Mouse (Mus musculus) lung, postnatal 10 days (tissue): Measurements from ENCODE around the gene Lgals4.
A peak's percentile ranks its signal among the peaks of the same experiment; 100 is the strongest.
"Not testable (repeated sequence)": the region's sequence is repeated elsewhere in the genome, so short reads cannot be mapped to it uniquely, and the experiment has no call there.

ENCODE experiments used
- DNase-seq: peaks from one replicate; pipeline ENCODE4 v3.0.0; 2021

Lgals4 gene

GRCm38 (mm10) chr7:28867508-28868340 is 34.1 kb downstream of the Lgals4 start:
- DNase-seq, result peak; percentile 86

- no peak for DNase-seq
Observed at GRCm38 (mm10) chr7:28870901-28871664, 37.4 kb downstream of the Lgals4 start.

- DNase-seq, result no peak
Observed at GRCm38 (mm10) chr7:28874565-28874964, 40.9 kb downstream of the Lgals4 start.

GRCm38 (mm10) chr7:28876099-28876498 is 42.4 kb downstream of the Lgals4 start:
- no peak for DNase-seq

- DNase-seq, result no peak
Observed at GRCm38 (mm10) chr7:28877155-28877554, 43.5 kb downstream of the Lgals4 start.

- no peak for DNase-seq
Observed at GRCm38 (mm10) chr7:28877856-28878255, 44.2 kb downstream of the Lgals4 start.

- no peak for DNase-seq
Observed at GRCm38 (mm10) chr7:28879606-28880005, 46.0 kb downstream of the Lgals4 start.

GRCm38 (mm10) chr7:28880554-28880953 is 46.9 kb downstream of the Lgals4 start:
- no peak for DNase-seq

GRCm38 (mm10) chr7:28881199-28881598 is 47.5 kb downstream of the Lgals4 start, which contains the start of gene Capn12:
Gene Capn12 (plus strand): TSS chr7:28881422.
- no peak for DNase-seq

- no peak for DNase-seq
Observed at GRCm38 (mm10) chr7:28883039-28883438, 49.4 kb downstream of the Lgals4 start.

- not testable (repeated sequence) for DNase-seq
Observed at GRCm38 (mm10) chr7:28883704-28884103, 50.0 kb downstream of the Lgals4 start.

- no peak for DNase-seq
Observed at GRCm38 (mm10) chr7:28886486-28886885, 52.8 kb downstream of the Lgals4 start.

GRCm38 (mm10) chr7:28888701-28889161 is 55.1 kb downstream of the Lgals4 start:
- DNase-seq, result no peak
